Mouse (Mus musculus): ENCODE data around the gene Aaas.

- peak; percentile 74 for TF ChIP-seq CTCF (IDR thresholded peaks at IDR 0.05)
- TF ChIP-seq EP300 (IDR thresholded peaks at IDR 0.05; ENCODE audit: insufficient read depth, low read depth, low read length), result 0 out of 2 replicates have a peak, but pooled peaks have one; percentile 41
These were observed 24.5 kb downstream of the Aaas start, which contains the start of gene Pfdn5 for GRCm38 (mm10) chr15:102326022-102326576.
